Mouse (Mus musculus): Measurements from ENCODE around the gene Ceacam2. TPM values are rescaled to one million over a fixed set of nuclear protein-coding genes. Genes with fewer than 3 reads are reported as not detected.
"Not testable (repeated sequence)": the region's sequence is repeated elsewhere in the genome, so short reads cannot be mapped to it uniquely, and the experiment has no call there.

Ceacam2 gene
- polyA plus RNA-seq, 1 experiment from 2014 or later: 0.10 TPM

- WGBS: 67% methylated on average over 2 of the region's 2 CpGs
- H3K4me2 ChIP-seq (replicated peaks); H3K27me3 ChIP-seq; ATAC-seq (replicated peaks); H3K4me1 ChIP-seq; H3K36me3 ChIP-seq; H3K9ac ChIP-seq (replicated peaks); H3K4me3 ChIP-seq; H3K27ac ChIP-seq (replicated peaks); H3K9me3 ChIP-seq: not testable (repeated sequence)
Observed at GRCm38 (mm10) chr7:25477752-25478093, 61.9 kb downstream of the Ceacam2 start.

GRCm38 (mm10) chr7:25477091-25477751 is 62.4 kb downstream of the Ceacam2 start, which contains the start of gene Ceacam1:
Gene Ceacam1, minus strand, starts transcription at chr7:25477603.
- H3K4me2 ChIP-seq (replicated peaks); H3K9ac ChIP-seq (replicated peaks); H3K36me3 ChIP-seq; H3K27me3 ChIP-seq; H3K4me1 ChIP-seq; H3K9me3 ChIP-seq; H3K4me3 ChIP-seq; H3K27ac ChIP-seq (replicated peaks); ATAC-seq (replicated peaks): not testable (repeated sequence)
- 41% methylated on average over 5 of the region's 5 CpGs for WGBS

- H3K36me3 ChIP-seq; H3K27me3 ChIP-seq; H3K27ac ChIP-seq (replicated peaks); H3K9me3 ChIP-seq; H3K4me3 ChIP-seq; H3K4me1 ChIP-seq; H3K9ac ChIP-seq (replicated peaks); H3K4me2 ChIP-seq (replicated peaks); ATAC-seq (replicated peaks): not testable (repeated sequence)
- 82% methylated on average over 6 of the region's 6 CpGs for WGBS
Observed at GRCm38 (mm10) chr7:25471821-25472220, 67.8 kb downstream of the Ceacam2 start.

Other genes with a start within 250 kb of the Ceacam2 start
- gene Pafah1b3, start 241.9 kb downstream of the Ceacam2 start, polyA plus RNA-seq (2015; fragmentation: Nextera tagmentation; extraction: Ambion mirVana): 521 and 550 TPM in 2 replicates
- gene Prr19, start 238.4 kb downstream of the Ceacam2 start, polyA plus RNA-seq (2015; fragmentation: Nextera tagmentation; extraction: Ambion mirVana): 1.6 and 2.1 TPM in 2 replicates
- 30.9 and 32.3 TPM in 2 replicates for gene Tmem145, start 233.8 kb downstream of the Ceacam2 start, polyA plus RNA-seq (2015; fragmentation: Nextera tagmentation; extraction: Ambion mirVana)
- gene Megf8, start 222.7 kb downstream of the Ceacam2 start, polyA plus RNA-seq (2015; fragmentation: Nextera tagmentation; extraction: Ambion mirVana): 22.3 and 23.3 TPM in 2 replicates
- not detected in 2 replicates for gene Cnfn, start 170.1 kb downstream of the Ceacam2 start, polyA plus RNA-seq (2015; fragmentation: Nextera tagmentation; extraction: Ambion mirVana)
- 15.4 and 16.1 TPM in 2 replicates for gene Lipe, start 141.1 kb downstream of the Ceacam2 start, polyA plus RNA-seq (2015; fragmentation: Nextera tagmentation; extraction: Ambion mirVana)
- gene Cxcl17, start 127.0 kb downstream of the Ceacam2 start, polyA plus RNA-seq (2015; fragmentation: Nextera tagmentation; extraction: Ambion mirVana): 0.39 and 0.60 TPM in 2 replicates
- gene Ceacam1, start 62.3 kb downstream of the Ceacam2 start, polyA plus RNA-seq (2015; fragmentation: Nextera tagmentation; extraction: Ambion mirVana): 0.55 and 0.92 TPM in 2 replicates
- not detected in 2 replicates for gene Erich4, start 76.0 kb upstream of the Ceacam2 start, polyA plus RNA-seq (2015; fragmentation: Nextera tagmentation; extraction: Ambion mirVana)
- gene Dmac2, start 79.6 kb upstream of the Ceacam2 start, polyA plus RNA-seq (2015; fragmentation: Nextera tagmentation; extraction: Ambion mirVana): 32.1 and 36.3 TPM in 2 replicates
- 0.38 and 0.50 TPM in 2 replicates for gene B3gnt8, start 86.8 kb upstream of the Ceacam2 start, polyA plus RNA-seq (2015; fragmentation: Nextera tagmentation; extraction: Ambion mirVana)
- 57.8 and 62.1 TPM in 2 replicates for gene Bckdha, start 119.1 kb upstream of the Ceacam2 start, polyA plus RNA-seq (2015; fragmentation: Nextera tagmentation; extraction: Ambion mirVana)
- 50.5 and 51.8 TPM in 2 replicates for gene Exosc5, start 119.3 kb upstream of the Ceacam2 start, polyA plus RNA-seq (2015; fragmentation: Nextera tagmentation; extraction: Ambion mirVana)
- 14.4 and 17.0 TPM in 2 replicates for gene Tmem91, start 135.3 kb upstream of the Ceacam2 start, polyA plus RNA-seq (2015; fragmentation: Nextera tagmentation; extraction: Ambion mirVana)
- 39.2 and 39.4 TPM in 2 replicates for gene B9d2, start 140.9 kb upstream of the Ceacam2 start, polyA plus RNA-seq (2015; fragmentation: Nextera tagmentation; extraction: Ambion mirVana)
- 0.62 and 0.74 TPM in 2 replicates for gene Tgfb1, start 147.1 kb upstream of the Ceacam2 start, polyA plus RNA-seq (2015; fragmentation: Nextera tagmentation; extraction: Ambion mirVana)
- gene Ccdc97, start 179.2 kb upstream of the Ceacam2 start, polyA plus RNA-seq (2015; fragmentation: Nextera tagmentation; extraction: Ambion mirVana): 29.3 and 32.4 TPM in 2 replicates
- gene Hnrnpul1, start 214.9 kb upstream of the Ceacam2 start, polyA plus RNA-seq (2015; fragmentation: Nextera tagmentation; extraction: Ambion mirVana): 51.8 and 53.5 TPM in 2 replicates
- 16.5 and 17.7 TPM in 2 replicates for gene Axl, start 248.8 kb upstream of the Ceacam2 start, polyA plus RNA-seq (2015; fragmentation: Nextera tagmentation; extraction: Ambion mirVana)